Mouse (Mus musculus) megakaryocyte, adult 5-6 weeks (primary cell): ENCODE measurements around the gene Cnksr1. TPM values are rescaled to one million over a fixed set of nuclear protein-coding genes. Genes with fewer than 3 reads are reported as not detected.

Source experiments
- ATAC-seq: 2 replicates; pipeline ENCODE4 v1.8.0; 2016; ENCODE audit warnings: mild to moderate bottlenecking, inconsistent platforms; ENCODE audit not compliant: poor library complexity, severe bottlenecking
- total RNA-seq, 2 experiments: library from RNA; stranded (forward) in 1 of 2; stranded (reverse) in 1 of 2; fragments of 153-499, 151-499 nt in 1 of 2; fragments of 221-1000, 200-1000 nt in 1 of 2; gene quantifications; 2 replicates each; pipeline versions ENCODE4 v1.2.3 to v1.2.4; 2015 to 2017

Cnksr1 gene
- total RNA-seq, 2 experiments from 2014 or later = not detected

GRCm38 (mm10) chr4:134253722-134254324, 15.6 kb upstream of the Cnksr1 start, which contains the start of gene Grrp1:
Gene Grrp1, minus strand, starts transcription at chr4:134254106.
- ATAC-seq = no peak

GRCm38 (mm10) chr4:134252911-134253721, 14.9 kb upstream of the Cnksr1 start:
- no peak for ATAC-seq

- ATAC-seq = no peak
Observed at GRCm38 (mm10) chr4:134252131-134252910, 14.1 kb upstream of the Cnksr1 start.

GRCm38 (mm10) chr4:134251241-134252130, 13.3 kb upstream of the Cnksr1 start:
- ATAC-seq = no peak

- no peak for ATAC-seq
Observed at GRCm38 (mm10) chr4:134250930-134251240, 12.7 kb upstream of the Cnksr1 start.

GRCm38 (mm10) chr4:134250116-134250929, 12.1 kb upstream of the Cnksr1 start:
- no peak for ATAC-seq

- peak; percentile 74 for ATAC-seq
Observed at GRCm38 (mm10) chr4:134249651-134250050, 11.5 kb upstream of the Cnksr1 start.

GRCm38 (mm10) chr4:134246719-134247258, 8.6 kb upstream of the Cnksr1 start, which contains the start of gene Gm30191:
Gene Gm30191, plus strand, starts transcription at chr4:134246935.
- ATAC-seq = no peak

- no peak for ATAC-seq
Observed at GRCm38 (mm10) chr4:134246256-134246655, 8.1 kb upstream of the Cnksr1 start.

GRCm38 (mm10) chr4:134245148-134245843, 7.1 kb upstream of the Cnksr1 start, which contains the start of gene Zfp593:
Gene Zfp593, minus strand, starts transcription at chr4:134245592.
- ATAC-seq = peak; percentile 90

- ATAC-seq = no peak
Observed at GRCm38 (mm10) chr4:134243516-134244250, 5.5 kb upstream of the Cnksr1 start, which contains the start of gene E130218I03Rik. Gene E130218I03Rik, plus strand, starts transcription at chr4:134243662.

GRCm38 (mm10) chr4:134238686-134239085, 487 bp upstream of the Cnksr1 start:
- ATAC-seq = no peak

- no peak for ATAC-seq
Observed at GRCm38 (mm10) chr4:134237582-134238278, 469 bp downstream of the Cnksr1 start.

- ATAC-seq = no peak
Observed at GRCm38 (mm10) chr4:134234876-134235275, 3.3 kb downstream of the Cnksr1 start.

- ATAC-seq = no peak
Observed at GRCm38 (mm10) chr4:134230431-134230830, 7.8 kb downstream of the Cnksr1 start.

GRCm38 (mm10) chr4:134227194-134227593, 11.0 kb downstream of the Cnksr1 start, which contains the start of gene Catsper4:
Gene Catsper4, minus strand, starts transcription at chr4:134227383.
- ATAC-seq = no peak
